Mouse (Mus musculus) neural tube, embryonic 15.5 days (tissue): Measurements from ENCODE around the gene Olfr485. TPM values are rescaled to one million over a fixed set of nuclear protein-coding genes. Genes with fewer than 3 reads are reported as not detected.

Experiments used
- polyA plus RNA-seq: library from polyadenylated mRNA; unstranded; fragments of >200 nt; fragmentation: Nextera tagmentation; extraction: Ambion mirVana; gene quantifications from 2 replicates; pipeline ENCODE4 v1.2.1, GENCODE M21; 2015

Gene Olfr485
- polyA plus RNA-seq, 1 experiment from 2014 or later = not detected

Other genes with a start within 250 kb of the Olfr485 start
- not detected in 2 replicates for gene Olfr473, start 229.4 kb downstream of the Olfr485 start, polyA plus RNA-seq
- not detected in 2 replicates for gene Olfr474, start 205.2 kb downstream of the Olfr485 start, polyA plus RNA-seq
- gene Olfr476, start 195.1 kb downstream of the Olfr485 start, polyA plus RNA-seq = not detected in 2 replicates
- gene Olfr477, start 173.2 kb downstream of the Olfr485 start, polyA plus RNA-seq = not detected in 2 replicates
- gene Olfr478, start 125.9 kb downstream of the Olfr485 start, polyA plus RNA-seq = not detected in 2 replicates
- not detected in 2 replicates for gene Olfr479, start 109.2 kb downstream of the Olfr485 start, polyA plus RNA-seq
- not detected in 2 replicates for gene Olfr480, start 92.5 kb downstream of the Olfr485 start, polyA plus RNA-seq
- not detected in 2 replicates for gene Olfr481, start 80.0 kb downstream of the Olfr485 start, polyA plus RNA-seq
- gene Olfr482, start 62.3 kb downstream of the Olfr485 start, polyA plus RNA-seq = not detected in 2 replicates
- gene Olfr483, start 59.0 kb downstream of the Olfr485 start, polyA plus RNA-seq = not detected in 2 replicates
- not detected in 2 replicates for gene Olfr484, start 32.4 kb downstream of the Olfr485 start, polyA plus RNA-seq
- not detected in 2 replicates for gene Olfr486, start 12.9 kb upstream of the Olfr485 start, polyA plus RNA-seq
- not detected in 2 replicates for gene Olfr487, start 54.8 kb upstream of the Olfr485 start, polyA plus RNA-seq
- not detected in 2 replicates for gene Olfr488, start 98.5 kb upstream of the Olfr485 start, polyA plus RNA-seq
- not detected in 2 replicates for gene Olfr490, start 129.1 kb upstream of the Olfr485 start, polyA plus RNA-seq
- gene Olfr491, start 153.6 kb upstream of the Olfr485 start, polyA plus RNA-seq = not detected in 2 replicates
- not detected in 2 replicates for gene Olfr492, start 163.8 kb upstream of the Olfr485 start, polyA plus RNA-seq
- not detected in 2 replicates for gene Olfr493, start 187.1 kb upstream of the Olfr485 start, polyA plus RNA-seq
- gene Olfr494, start 205.5 kb upstream of the Olfr485 start, polyA plus RNA-seq = not detected in 2 replicates
- gene Olfr495, start 233.3 kb upstream of the Olfr485 start, polyA plus RNA-seq = not detected in 2 replicates